Mouse (Mus musculus) kidney, postnatal 0 days (tissue): Measurements from ENCODE around the gene Plekhm1. TPM values are rescaled to one million over a fixed set of nuclear protein-coding genes. Genes with fewer than 3 reads are reported as not detected.

Source experiments
- ATAC-seq: fragments of 200-750 bp; cut with Nextera tagmentation; replicated peaks from 2 replicates; pipeline ENCODE4 v1.8.0; 2017; ENCODE audit warnings: low read depth, moderate number of reproducible peaks, moderate TSS enrichment, moderate library complexity; ENCODE audit not compliant: low FRiP score
- DNase-seq: peaks from one replicate; pipeline ENCODE4 v3.0.0-alpha.2; 2016; ENCODE audit warnings: low spot score
- H3K27ac ChIP-seq: fragments of 300-500 bp; sonication (generic); 2 replicates; pipeline ENCODE4 v1.5.1; 2014; ENCODE audit warnings: mild to moderate bottlenecking
- H3K27me3 ChIP-seq: fragments of 300-500 bp; sonication (generic); 2 replicates; pipeline ENCODE4 v1.6.1; 2014; ENCODE audit warnings: low read length, mixed read lengths; ENCODE audit not compliant: insufficient read depth
- H3K36me3 ChIP-seq: fragments of 300-500 bp; sonication (generic); 2 replicates; pipeline ENCODE4 v1.6.1; 2014; ENCODE audit warnings: low read length, mixed read lengths; ENCODE audit not compliant: insufficient read depth
- H3K4me1 ChIP-seq: fragments of 300-500 bp; sonication (generic); replicated peaks from 2 replicates; pipeline ENCODE4 v1.6.1; 2014; ENCODE audit warnings: antibody characterized with exemption, low read length, mixed read lengths; ENCODE audit not compliant: insufficient read depth
- H3K4me2 ChIP-seq: fragments of 300-500 bp; sonication (generic); 2 replicates; pipeline ENCODE4 v1.6.1; 2014; ENCODE audit warnings: mild to moderate bottlenecking, low read length, moderate library complexity, mixed read lengths
- H3K4me3 ChIP-seq: fragments of 300-500 bp; sonication (generic); replicated peaks from 2 replicates; pipeline ENCODE4 v1.5.1; 2014; ENCODE audit warnings: low read depth, low read length
- H3K9ac ChIP-seq: fragments of 300-500 bp; sonication (generic); 2 replicates; pipeline ENCODE4 v1.6.1; 2014; ENCODE audit warnings: low read depth, low read length
- H3K9me3 ChIP-seq: fragments of 300-500 bp; sonication (generic); replicated peaks from 2 replicates; pipeline ENCODE4 v1.6.1; 2016; ENCODE audit warnings: low read length, inconsistent platforms, mixed read lengths
- CTCF ChIP-seq: IDR thresholded peaks from 2 replicates; pipeline ENCODE4 v1.5.1; 2016; ENCODE audit warnings: antibody characterized with exemption, low read depth, mild to moderate bottlenecking, moderate library complexity
- WGBS: fragments of 180-500 bp; shearing (Covaris S2); extraction: QIAGEN DNeasy Blood & Tissue Kit; methylation state at CpG from one replicate; pipeline ENCODE4 v1.1.7; 2014; 5-methylcytosine and 5-hydroxymethylcytosine counted together
- polyA plus RNA-seq: library from polyadenylated mRNA; unstranded; fragments of >200 nt; fragmentation: Nextera tagmentation; extraction: Ambion mirVana; gene quantifications from 2 replicates; pipeline ENCODE4 v1.2.1, GENCODE M21; 2015

The Plekhm1 gene
- polyA plus RNA-seq, 1 experiment from 2014 or later = 5.4 TPM

- Histone ChIP-seq H3K9me3 (no peaks in the 10 kb centered on the region), H3K9ac (no peak overlapping the region), H3K27me3 (no peaks in the 10 kb centered on the region), H3K4me3 (no peak overlapping the region), H3K4me1 (no peaks in the 10 kb centered on the region), H3K27ac (no peak overlapping the region), H3K36me3 (peaks cover 11% of the 10 kb centered on the region; the same call in 1 of the 2 replicates), H3K4me2 (no peak overlapping the region)
- TF ChIP-seq CTCF = no peak
- DNase-seq (peak; percentile 20), ATAC-seq (peak; percentile 69)
- WGBS = 62% methylated on average over 7 of the region's 7 CpGs
Measured at GRCm38 (mm10) chr11:103406551-103406950, 5.9 kb downstream of the Plekhm1 start.

GRCm38 (mm10) chr11:103405814-103406213, 6.7 kb downstream of the Plekhm1 start:
- Histone ChIP-seq H3K4me3 (no peak overlapping the region), H3K27me3 (no peaks in the 10 kb centered on the region), H3K4me1 (no peaks in the 10 kb centered on the region), H3K27ac (no peak overlapping the region), H3K9me3 (no peaks in the 10 kb centered on the region), H3K36me3 (peaks cover 11% of the 10 kb centered on the region; the same call in 1 of the 2 replicates), H3K4me2 (no peak overlapping the region), H3K9ac (no peak overlapping the region)
- TF ChIP-seq CTCF = no peak
- WGBS = 90% methylated on average over 1 of the region's 1 CpGs
- ATAC-seq (no peak), DNase-seq (no peak)

- TF ChIP-seq CTCF = no peak
- Histone ChIP-seq H3K27me3 (no peaks in the 10 kb centered on the region), H3K27ac (no peak overlapping the region), H3K9ac (no peak overlapping the region), H3K9me3 (no peaks in the 10 kb centered on the region), H3K36me3 (peaks cover 11% of the 10 kb centered on the region; the same call in 1 of the 2 replicates), H3K4me2 (no peak overlapping the region), H3K4me1 (no peaks in the 10 kb centered on the region), H3K4me3 (no peak overlapping the region)
- no peak for DNase-seq
- ATAC-seq = no peak
Measured at GRCm38 (mm10) chr11:103404618-103405017, 7.9 kb downstream of the Plekhm1 start.

- Histone ChIP-seq H3K9me3 (no peaks in the 10 kb centered on the region), H3K4me3 (no peak overlapping the region), H3K27ac (no peak overlapping the region), H3K36me3 (peaks cover 11% of the 10 kb centered on the region; the same call in 1 of the 2 replicates), H3K9ac (no peak overlapping the region), H3K4me2 (no peak overlapping the region), H3K27me3 (no peaks in the 10 kb centered on the region), H3K4me1 (no peaks in the 10 kb centered on the region)
- DNase-seq (no peak), ATAC-seq (no peak)
- 49% methylated on average over 4 of the region's 4 CpGs for WGBS
- no peak for TF ChIP-seq CTCF
Measured at GRCm38 (mm10) chr11:103403776-103404175, 8.7 kb downstream of the Plekhm1 start.

- H3K36me3 ChIP-seq = peaks cover 11% of the 10 kb centered on the region; the same call in 1 of the 2 replicates
- 87% methylated on average over 5 of the region's 5 CpGs for WGBS
- no peaks in the 10 kb centered on the region for H3K4me1 ChIP-seq
- H3K4me3 ChIP-seq = no peak overlapping the region
- no peaks in the 10 kb centered on the region for H3K27me3 ChIP-seq
- H3K9me3 ChIP-seq = no peaks in the 10 kb centered on the region
- H3K9ac ChIP-seq = no peak overlapping the region
- no peak overlapping the region for H3K4me2 ChIP-seq
- H3K27ac ChIP-seq = no peak overlapping the region
- no peak for TF ChIP-seq CTCF
- DNase-seq (no peak), ATAC-seq (no peak)
Measured at GRCm38 (mm10) chr11:103402738-103403137, 9.7 kb downstream of the Plekhm1 start.

- Histone ChIP-seq H3K27ac (no peak overlapping the region), H3K9me3 (no peaks in the 10 kb centered on the region), H3K9ac (no peak overlapping the region), H3K4me3 (no peak overlapping the region), H3K27me3 (no peaks in the 10 kb centered on the region), H3K4me1 (no peaks in the 10 kb centered on the region), H3K4me2 (no peak overlapping the region), H3K36me3 (peaks cover 11% of the 10 kb centered on the region; the same call in 1 of the 2 replicates)
- DNase-seq (peak; percentile 69), ATAC-seq (0 out of 2 replicates have a peak, but pooled peaks have one; percentile 52)
- 61% methylated on average over 2 of the region's 2 CpGs for WGBS
- TF ChIP-seq CTCF = peak; percentile 76
Measured at GRCm38 (mm10) chr11:103402198-103402597, 10.3 kb downstream of the Plekhm1 start.

- Histone ChIP-seq H3K4me2 (no peak overlapping the region), H3K27me3 (no peaks in the 10 kb centered on the region), H3K9me3 (no peaks in the 10 kb centered on the region), H3K36me3 (peaks cover 26% of the 10 kb centered on the region), H3K4me3 (no peak overlapping the region), H3K4me1 (no peaks in the 10 kb centered on the region), H3K9ac (no peak overlapping the region), H3K27ac (no peak overlapping the region)
- ATAC-seq (no peak), DNase-seq (no peak)
- no peak for TF ChIP-seq CTCF
- WGBS = 87% methylated on average over 4 of the region's 4 CpGs
Measured at GRCm38 (mm10) chr11:103399986-103400385, 12.5 kb downstream of the Plekhm1 start.
